Mouse (Mus musculus) embryo, embryonic 11 days (tissue): ENCODE results near the gene Sema4c.
A peak's percentile ranks its signal among the peaks of the same experiment; 100 is the strongest.

Experiments
- DNase-seq: peaks from one replicate; pipeline ENCODE4 v3.0.0-alpha.2; 2015

The Sema4c gene

DNA sequence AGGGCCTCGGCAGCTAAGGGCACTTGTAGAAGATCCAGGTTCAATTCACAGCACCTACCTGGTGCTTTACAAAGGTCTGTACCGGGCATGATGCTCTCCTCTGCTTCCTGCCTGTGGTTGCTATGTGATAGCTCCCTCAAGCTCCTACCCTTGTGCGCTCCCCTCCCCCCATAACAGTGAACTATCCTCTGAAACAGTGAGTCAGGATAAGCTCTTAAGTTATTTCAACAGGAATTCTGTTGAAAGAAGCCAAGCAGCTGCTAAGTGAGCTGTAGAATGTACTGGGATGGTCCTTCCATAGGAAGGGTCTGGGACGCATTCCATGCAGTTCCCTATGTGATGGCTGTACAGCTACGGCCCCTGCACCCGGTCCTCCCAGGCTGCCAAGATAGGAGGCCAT lies 24.6 kb downstream of the Sema4c start:
- DNase-seq, result no peak

DNA sequence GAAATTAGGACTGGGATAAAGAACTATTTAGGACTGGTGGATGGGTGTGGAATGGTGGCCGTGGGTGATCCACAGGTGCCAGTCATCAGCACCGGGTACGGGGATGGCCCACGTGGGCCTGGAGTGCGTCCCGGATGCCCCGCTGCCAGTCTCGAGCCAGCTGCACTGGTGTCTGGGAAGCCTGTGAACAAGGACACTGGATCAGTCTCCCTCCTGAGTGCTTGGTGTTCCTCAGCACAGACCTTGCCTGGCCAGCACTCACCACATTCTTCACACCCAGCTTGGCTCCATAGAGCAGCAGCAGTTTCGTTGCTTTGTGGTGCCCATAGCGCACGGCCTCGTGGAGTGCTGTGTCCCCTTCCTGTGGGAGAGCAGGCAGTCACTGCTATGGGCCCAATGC lies 26.7 kb downstream of the Sema4c start:
- no peak for DNase-seq

DNA sequence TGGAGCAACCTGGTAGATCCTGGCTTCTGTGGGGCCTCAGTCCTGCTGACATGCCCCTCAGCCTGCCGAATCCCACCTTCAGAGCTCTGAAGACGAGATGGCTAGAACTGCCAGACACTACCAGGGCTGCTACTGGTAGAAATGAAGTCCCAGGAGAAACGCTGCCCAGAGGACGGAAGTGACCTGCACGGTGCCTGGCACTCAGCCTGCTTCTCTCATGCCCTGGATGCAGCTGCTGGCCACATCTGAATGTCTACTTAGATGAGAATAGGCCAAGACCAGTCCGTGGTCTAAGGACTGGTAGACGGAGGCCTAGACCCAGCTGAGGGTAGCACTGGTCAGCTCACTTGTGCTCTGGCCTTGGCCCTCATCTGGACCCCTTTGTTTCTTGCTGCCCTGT lies 27.2 kb downstream of the Sema4c start:
- DNase-seq, result no peak

DNA sequence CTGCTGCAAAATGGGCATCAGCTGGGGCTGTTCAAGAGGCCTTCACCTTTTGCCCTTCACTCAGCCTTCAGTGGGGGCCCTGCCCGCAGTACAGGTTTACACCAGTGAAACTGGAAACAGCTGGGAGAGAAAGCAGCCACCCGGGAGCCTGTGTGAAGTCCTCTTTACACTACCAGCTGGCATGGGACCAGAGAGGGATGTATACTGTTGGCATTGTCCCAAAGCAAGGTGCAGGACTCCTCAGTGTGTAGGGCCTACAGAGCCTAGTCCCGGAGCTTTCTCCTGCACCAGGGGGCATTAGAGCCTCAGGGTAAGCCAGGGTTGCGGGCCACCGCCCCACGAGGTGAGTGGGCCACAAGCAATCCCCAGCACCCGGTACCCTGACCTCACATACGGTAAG lies 27.7 kb downstream of the Sema4c start:
- DNase-seq, result no peak

GRCm38 (mm10) chr1:36529875-36530274 lies 28.3 kb downstream of the Sema4c start:
- DNase-seq, result no peak

- DNase-seq, result no peak
Measured at GRCm38 (mm10) chr1:36529274-36529673, 28.9 kb downstream of the Sema4c start.

GRCm38 (mm10) chr1:36528351-36528750 lies 29.8 kb downstream of the Sema4c start:
- peak; percentile 36 for DNase-seq

DNA sequence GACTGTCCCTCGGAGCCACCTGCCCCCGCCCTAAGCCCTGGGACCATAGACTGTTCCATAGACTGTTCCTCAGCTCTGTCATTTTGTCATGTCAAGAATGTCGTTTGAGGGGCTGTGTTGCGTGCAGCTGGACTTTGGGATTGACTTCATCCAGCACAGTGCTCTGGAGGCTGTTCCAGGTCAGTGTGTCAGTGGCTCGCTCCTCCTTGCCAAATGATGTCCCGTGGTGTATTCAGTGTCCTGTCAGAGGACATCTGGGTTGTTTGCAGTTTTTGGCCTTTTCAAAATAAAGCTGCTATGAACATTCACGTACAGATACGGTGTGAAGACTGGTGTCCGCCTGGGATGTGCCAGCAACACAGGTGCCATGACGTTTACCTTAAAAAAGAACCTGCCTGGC lies 31.2 kb downstream of the Sema4c start:
- no peak for DNase-seq

- DNase-seq, result no peak
Measured at GRCm38 (mm10) chr1:36525774-36526173, 32.4 kb downstream of the Sema4c start.

DNA sequence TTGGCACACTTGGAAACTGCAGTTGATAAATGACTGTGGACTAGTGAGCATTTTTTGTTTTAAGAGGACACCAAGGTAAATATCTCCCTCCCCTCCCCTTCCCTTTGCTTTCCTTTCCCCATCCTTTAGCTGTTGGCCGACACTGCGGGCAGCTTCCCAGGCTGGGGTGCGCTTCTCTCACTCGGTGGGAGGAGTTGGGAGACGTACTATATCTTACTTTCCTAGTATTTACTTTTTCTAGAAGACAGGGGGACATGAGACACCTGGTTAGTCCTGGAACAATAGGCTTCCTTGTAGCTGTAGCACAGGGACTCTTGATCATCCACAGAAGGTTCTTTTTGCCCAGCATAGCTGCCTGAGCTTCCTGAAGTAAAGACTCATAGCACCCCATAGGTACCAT lies 34.1 kb downstream of the Sema4c start:
- no peak for DNase-seq

GRCm38 (mm10) chr1:36523332-36524013 lies 34.7 kb downstream of the Sema4c start:
- no peak for DNase-seq

GRCm38 (mm10) chr1:36522210-36522609 lies 35.9 kb downstream of the Sema4c start:
- DNase-seq, result no peak

DNA sequence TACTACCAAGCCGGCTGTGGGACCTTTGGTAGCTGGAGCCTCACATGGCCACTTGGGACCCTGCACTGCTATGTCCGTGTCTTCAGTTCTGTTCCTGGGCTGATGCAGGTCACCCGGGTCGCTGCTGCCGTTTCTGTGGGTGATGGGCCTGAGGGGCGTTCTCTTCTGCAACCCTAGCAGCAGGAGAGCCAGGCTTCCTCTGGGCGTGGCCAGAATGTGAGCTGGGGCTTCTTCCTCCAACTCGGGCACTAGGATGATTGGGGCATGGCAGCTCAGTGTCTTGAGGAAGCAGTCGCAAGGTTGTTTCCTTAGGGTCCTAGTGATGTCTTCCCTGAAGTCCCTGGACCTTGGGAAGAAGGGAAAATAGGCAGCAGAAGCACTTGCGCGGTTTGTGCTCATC lies 38.5 kb downstream of the Sema4c start:
- DNase-seq, result no peak

DNA sequence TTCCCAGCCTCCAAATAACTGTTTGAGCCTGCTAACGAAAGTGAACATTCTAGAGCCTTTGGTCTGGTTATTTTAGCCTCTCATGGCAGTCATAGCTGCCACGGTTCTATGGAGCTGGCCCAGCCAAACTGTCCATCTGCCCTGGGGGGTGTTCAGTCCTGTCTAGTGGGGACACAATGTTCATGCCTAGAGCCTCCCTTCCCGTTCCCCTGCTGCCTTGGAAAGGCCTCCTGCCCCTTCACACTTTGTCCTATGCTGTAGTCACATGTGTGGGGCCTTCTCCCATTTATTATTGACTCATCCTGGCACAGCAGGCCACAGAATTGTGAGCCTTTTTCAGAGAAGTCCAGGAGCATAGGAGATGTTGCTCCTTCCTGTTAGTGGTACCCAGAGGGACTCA lies 39.9 kb downstream of the Sema4c start:
- DNase-seq, result no peak

DNA sequence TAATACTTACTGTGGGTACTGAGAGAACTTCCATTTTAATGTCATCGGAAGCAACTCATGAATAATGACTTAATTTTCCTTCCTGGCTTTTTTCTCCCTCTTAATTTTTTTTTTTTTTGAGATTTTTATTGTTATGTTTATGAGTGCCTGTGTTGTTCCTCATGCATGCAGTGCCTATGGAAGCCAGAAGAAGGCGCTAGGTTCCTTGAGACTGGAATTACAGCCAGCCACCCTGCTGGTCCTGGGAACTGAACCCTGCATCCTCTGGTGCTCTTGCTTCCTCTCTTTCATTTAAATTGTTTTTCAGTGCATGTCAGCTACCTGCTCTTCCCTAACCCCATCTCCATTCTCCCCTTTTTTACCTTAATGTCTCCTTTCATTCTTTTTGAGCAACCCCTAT lies 44.4 kb downstream of the Sema4c start:
- peak; percentile 63 for DNase-seq

DNA sequence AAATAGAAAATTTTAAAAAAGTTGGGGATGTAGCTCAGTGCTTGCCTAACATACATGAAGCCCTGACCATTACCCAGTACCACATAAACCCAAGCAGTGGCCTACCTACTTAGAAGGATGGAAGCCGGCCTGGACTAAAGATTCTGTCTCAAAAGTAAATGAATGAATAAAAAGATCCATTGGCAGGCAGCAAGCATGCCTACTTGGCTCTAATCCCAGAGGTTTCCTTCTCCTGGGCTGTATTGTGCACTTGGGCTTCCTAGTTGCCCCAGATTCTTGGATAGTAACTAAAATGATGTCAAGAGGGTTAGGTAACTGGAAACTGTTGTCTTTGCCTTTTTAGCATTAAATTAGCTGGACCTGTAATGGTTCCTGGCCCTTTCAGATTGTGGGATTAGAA lies 44.8 kb downstream of the Sema4c start:
- DNase-seq, result no peak

GRCm38 (mm10) chr1:36512966-36513280 lies 45.2 kb downstream of the Sema4c start:
- no peak for DNase-seq

GRCm38 (mm10) chr1:36512089-36512965 lies 45.8 kb downstream of the Sema4c start:
- DNase-seq, result peak; percentile 75

- DNase-seq, result peak; percentile 99
Measured at GRCm38 (mm10) chr1:36511289-36512021, 46.7 kb downstream of the Sema4c start, which contains the start of gene Cnnm3. TSS of gene Cnnm3 (plus strand) at chr1:36511867.

- DNase-seq, result no peak
Measured at GRCm38 (mm10) chr1:36508238-36508637, 49.9 kb downstream of the Sema4c start.

- DNase-seq, result peak; percentile 79
Measured at GRCm38 (mm10) chr1:36501261-36501660, 56.9 kb downstream of the Sema4c start.
